Mouse (Mus musculus) thymus, adult 2 months (tissue): ENCODE measurements around the gene Shf.

Experiments
- CTCF ChIP-seq: fragments of 200-500 bp; IDR thresholded peaks from 2 replicates; pipeline ENCODE4 v1.5.1; 2012; ENCODE audit warnings: mild to moderate bottlenecking, control low read depth, low read length, moderate library complexity, borderline replicate concordance; ENCODE audit not compliant: control insufficient read depth, poor library complexity, insufficient read depth; ENCODE audit errors: extremely low read depth
- POLR2A ChIP-seq: fragments of 200-500 bp; IDR thresholded peaks from 2 replicates; pipeline ENCODE4 v1.6.1; 2012; ENCODE audit warnings: mild to moderate bottlenecking, low read length, control low read depth, moderate library complexity; ENCODE audit not compliant: control insufficient read depth, poor library complexity, insufficient read depth; ENCODE audit errors: extremely low read depth

DNA sequence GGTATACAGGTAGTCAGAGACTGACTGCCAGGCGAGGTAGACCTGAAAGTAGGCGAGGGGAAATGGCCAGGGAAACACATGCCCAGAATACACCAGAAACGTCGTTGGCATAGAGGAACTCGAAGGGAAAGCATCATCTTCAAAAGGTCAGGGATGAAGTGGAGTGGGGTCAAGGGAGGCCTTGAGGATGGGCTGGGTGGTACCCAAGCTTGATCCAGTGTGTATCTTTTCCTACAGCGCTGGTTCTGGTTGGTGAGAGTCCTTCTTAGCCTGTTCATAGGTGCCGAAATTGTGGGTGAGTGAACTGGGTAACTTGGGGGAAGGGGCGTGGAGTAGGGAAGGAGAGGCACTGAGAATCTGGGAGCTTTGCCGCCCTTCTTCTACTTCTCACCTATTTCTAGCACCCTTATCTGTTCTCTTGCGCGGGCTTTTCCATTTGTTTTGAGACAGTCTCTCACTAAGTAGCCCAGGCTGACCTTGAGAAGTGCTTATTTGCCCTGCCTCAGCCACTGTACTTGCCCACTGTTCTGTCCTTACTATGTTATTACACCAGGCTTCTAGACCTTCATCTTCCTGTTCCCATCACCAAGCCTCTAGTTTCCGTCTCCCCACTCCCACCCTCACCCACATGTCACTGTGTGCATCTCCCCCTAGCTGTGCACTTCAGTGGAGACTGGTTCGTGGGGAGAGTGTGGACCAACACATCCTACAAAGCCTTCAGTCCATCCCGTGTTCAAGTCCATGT lies 68.9 kb downstream of the Shf start:
- TF ChIP-seq POLR2A (no peak), CTCF (no peak)
